Mouse (Mus musculus) heart, adult 2 months (tissue): Measurements from ENCODE around the gene Haus8. TPM values are rescaled to one million over a fixed set of nuclear protein-coding genes. Genes with fewer than 3 reads are reported as not detected.
"Not testable (repeated sequence)": the region's sequence is repeated elsewhere in the genome, so short reads cannot be mapped to it uniquely, and the experiment has no call there.

Experiments used
- DNase-seq, 2 experiments: peaks; one replicate each; pipeline ENCODE4 v3.0.0; 2021
- H3K27ac ChIP-seq: fragments of 200-600 bp; 2 replicates; pipeline ENCODE4 v1.8.1; 2022
- H3K27me3 ChIP-seq: fragments of 200-500 bp; 2 replicates; pipeline ENCODE4 v1.6.1; 2012; ENCODE audit warnings: mild to moderate bottlenecking, low read length, inconsistent platforms, mixed read lengths; ENCODE audit not compliant: control insufficient read depth, insufficient read depth
- H3K36me3 ChIP-seq: fragments of 200-500 bp; 2 replicates; pipeline ENCODE4 v1.6.1; 2012; ENCODE audit warnings: low read length, inconsistent platforms; ENCODE audit not compliant: control insufficient read depth, insufficient read depth
- H3K4me1 ChIP-seq: fragments of 200-500 bp; 2 replicates; pipeline ENCODE4 v1.6.1; 2011; ENCODE audit warnings: low read length; ENCODE audit not compliant: control insufficient read depth, insufficient read depth
- H3K4me3 ChIP-seq: fragments of 200-600 bp; 2 replicates; pipeline ENCODE4 v1.8.1; 2022
- H3K79me2 ChIP-seq: fragments of 200-500 bp; replicated peaks from 2 replicates; pipeline ENCODE4 v1.6.1; 2012; ENCODE audit warnings: mild to moderate bottlenecking, inconsistent platforms, low read length, moderate library complexity, mixed read lengths; ENCODE audit not compliant: control insufficient read depth, insufficient read depth
- H3K9ac ChIP-seq: fragments of 200-500 bp; 2 replicates; pipeline ENCODE4 v1.6.1; 2012; ENCODE audit warnings: low read depth, mild to moderate bottlenecking, control low read depth, inconsistent platforms, low read length, mixed read lengths
- CTCF ChIP-seq: fragments of 200-600 bp; IDR thresholded peaks from 2 replicates; pipeline ENCODE4 v1.8.1; 2022; ENCODE audit warnings: antibody characterized with exemption, mild to moderate bottlenecking, moderate library complexity
- EP300 ChIP-seq: fragments of 200-500 bp; IDR thresholded peaks from 2 replicates; pipeline ENCODE4 v1.6.1; 2011; ENCODE audit warnings: low read depth, low read length, control low read depth; ENCODE audit not compliant: insufficient read depth
- POLR2A ChIP-seq: fragments of 200-500 bp; IDR thresholded peaks from 2 replicates; pipeline ENCODE4 v1.6.1; 2011; ENCODE audit warnings: mild to moderate bottlenecking, low read depth, low read length, control low read depth; ENCODE audit not compliant: insufficient read depth
- WGBS: fragments of 180-500 bp; shearing (Covaris S2); methylation state at CpG from one replicate; pipeline ENCODE4 v1.1.7; 2018; 5-methylcytosine and 5-hydroxymethylcytosine counted together
- intact Hi-C: fragments of 180-260 bp; cut with DNase I; formaldehyde crosslinking; loops from one replicate; pipeline ENCODE4 v1.15.1; 2025
- polyA plus RNA-seq: library from polyadenylated mRNA; depleted of rRNA; stranded (reverse); fragments of >200 nt; gene quantifications from 2 replicates; pipeline ENCODE4 v1.2.3, GENCODE M21; 2012
- total RNA-seq, 2 experiments: library from RNA; stranded (reverse); gene quantifications; 2 replicates each; pipeline ENCODE4 v1.2.3; 2021

Haus8 gene
- total and polyA plus RNA-seq, 3 experiments: 11.9 to 29.0 (median 24.2) TPM

GRCm38 (mm10) chr8:71276166-71276565, 3.4 kb upstream of the Haus8 start:
- Histone ChIP-seq H3K4me1 (peaks cover 21% of the 10 kb centered on the region), H3K36me3 (peaks cover 9% of the 10 kb centered on the region), H3K27ac (no peak overlapping the region), H3K9ac (no peak overlapping the region), H3K4me3 (no peak overlapping the region), H3K27me3 (no peaks in the 10 kb centered on the region), H3K79me2 (peaks cover 13% of the 10 kb centered on the region)
- 89% methylated on average over 3 of the region's 3 CpGs for WGBS
- intact Hi-C loops: no loop called here
- DNase-seq: no peak
- no peak for TF ChIP-seq CTCF
- TF ChIP-seq EP300: no peak
- TF ChIP-seq POLR2A: no peak

- no peaks in the 10 kb centered on the region for H3K27me3 ChIP-seq
- intact Hi-C loops: loop anchor here (5.0 kb wide), 1 partner anchor 377 kb away; the partner anchor contains the start of gene Rpl18a
- H3K36me3 ChIP-seq: peaks cover 8% of the 10 kb centered on the region
- no peak for DNase-seq
- peaks cover 15% of the 10 kb centered on the region for H3K4me1 ChIP-seq
- no peak overlapping the region for H3K27ac ChIP-seq
- H3K79me2 ChIP-seq: peaks cover 11% of the 10 kb centered on the region
- H3K9ac ChIP-seq: no peak overlapping the region
- H3K4me3 ChIP-seq: no peak overlapping the region
- TF ChIP-seq EP300 (no peak), POLR2A (no peak), CTCF (no peak)
Measured at GRCm38 (mm10) chr8:71274478-71274877, 1.7 kb upstream of the Haus8 start.

- Histone ChIP-seq H3K4me1 (peaks cover 10% of the 10 kb centered on the region), H3K36me3 (peaks cover 8% of the 10 kb centered on the region), H3K27me3 (no peaks in the 10 kb centered on the region), H3K79me2 (peaks cover 11% of the 10 kb centered on the region), H3K9ac (peak overlapping the region; percentile 82), H3K4me3 (peak overlapping the region; percentile 70), H3K27ac (peak overlapping the region; percentile 88)
- TF ChIP-seq POLR2A: no peak
- no peak for TF ChIP-seq CTCF
- no peak for TF ChIP-seq EP300
- peak; percentile 69 to 79 for DNase-seq
- intact Hi-C loops: loop anchor here (2.0 to 5.0 kb wide), 4 partner anchors 44 to 376 kb away; partner anchors contain the start of genes Rpl18a and Use1
- under 1% methylated on average over 14 of the region's 14 CpGs for WGBS
Measured at GRCm38 (mm10) chr8:71273151-71273510, 397 bp upstream of the Haus8 start.

- H3K27ac ChIP-seq: peak overlapping the region; percentile 71; the same call in 1 of the 2 replicates
- peaks cover 10% of the 10 kb centered on the region for H3K4me1 ChIP-seq
- intact Hi-C loops: loop anchor here (2.0 to 5.0 kb wide), 4 partner anchors 45 to 374 kb away; partner anchors contain the start of genes Rpl18a and Use1
- H3K9ac ChIP-seq: peak overlapping the region; percentile 60
- no peaks in the 10 kb centered on the region for H3K27me3 ChIP-seq
- H3K4me3 ChIP-seq: peak overlapping the region; percentile 70
- H3K36me3 ChIP-seq: peaks cover 8% of the 10 kb centered on the region
- TF ChIP-seq CTCF (no peak), POLR2A (no peak), EP300 (no peak)
- WGBS: 29% methylated on average over 5 of the region's 5 CpGs
- H3K79me2 ChIP-seq: peaks cover 11% of the 10 kb centered on the region
- no peak for DNase-seq
Measured at GRCm38 (mm10) chr8:71271630-71272029, 1.1 kb downstream of the Haus8 start.

- H3K27me3 ChIP-seq, H3K4me3 ChIP-seq, intact Hi-C loops, H3K27ac ChIP-seq, H3K36me3 ChIP-seq, H3K4me1 ChIP-seq, H3K79me2 ChIP-seq, H3K9ac ChIP-seq: not testable (repeated sequence)
- DNase-seq: peak in 1 of 2 experiments; percentile 4
- 95% methylated on average over 6 of the region's 6 CpGs for WGBS
Measured at GRCm38 (mm10) chr8:71268286-71268685, 4.4 kb downstream of the Haus8 start.

- Histone ChIP-seq H3K27ac (no peak overlapping the region), H3K27me3 (no peaks in the 10 kb centered on the region), H3K79me2 (no peaks in the 10 kb centered on the region), H3K9ac (no peak overlapping the region), H3K36me3 (no peaks in the 10 kb centered on the region), H3K4me3 (no peak overlapping the region), H3K4me1 (peaks cover 2% of the 10 kb centered on the region)
- TF ChIP-seq POLR2A (no peak), EP300 (no peak), CTCF (no peak)
- 83% methylated on average over 2 of the region's 2 CpGs for WGBS
- intact Hi-C loops: no loop called here
- DNase-seq: peak in 1 of 2 experiments; percentile 10
Measured at GRCm38 (mm10) chr8:71267690-71268089, 5.0 kb downstream of the Haus8 start.
